Mouse (Mus musculus) lung, postnatal 0 days (tissue): ENCODE data around the gene Rbm20.

ENCODE experiments used
- CTCF ChIP-seq: IDR thresholded peaks from 2 replicates; pipeline ENCODE4 v1.5.1; 2016; ENCODE audit warnings: antibody characterized with exemption, mild to moderate bottlenecking
- EP300 ChIP-seq: IDR thresholded peaks from 2 replicates; pipeline ENCODE4 v1.6.1; 2016; ENCODE audit warnings: antibody characterized with exemption, mild to moderate bottlenecking, control low read depth

GRCm38 (mm10) chr19:53739570-53740266 lies 62.6 kb downstream of the Rbm20 start:
- TF ChIP-seq CTCF (no peak), EP300 (no peak)
